Mouse (Mus musculus) forebrain, embryonic 16.5 days (tissue): Measurements from ENCODE around the gene Chid1. TPM values are rescaled to one million over a fixed set of nuclear protein-coding genes. Genes with fewer than 3 reads are reported as not detected.

Experiments
- polyA plus RNA-seq: library from polyadenylated mRNA; unstranded; fragments of >200 nt; fragmentation: Nextera tagmentation; extraction: Ambion mirVana; gene quantifications from 2 replicates; pipeline ENCODE4 v1.2.1, GENCODE M21; 2015

The Chid1 gene
- polyA plus RNA-seq, 1 experiment from 2014 or later, result 35.6 TPM

Other genes with a start within 250 kb of the Chid1 start
- gene Drd4, start 247.9 kb downstream of the Chid1 start, polyA plus RNA-seq, result 0.47 and 0.52 TPM in 2 replicates
- 144 and 164 TPM in 2 replicates for gene Deaf1, start 212.2 kb downstream of the Chid1 start, polyA plus RNA-seq
- gene Tmem80, start 212.1 kb downstream of the Chid1 start, polyA plus RNA-seq, result 53.6 and 62.2 TPM in 2 replicates
- 0.67 and 0.93 TPM in 2 replicates for gene Eps8l2, start 201.0 kb downstream of the Chid1 start, polyA plus RNA-seq
- 342 and 375 TPM in 2 replicates for gene Taldo1, start 147.7 kb downstream of the Chid1 start, polyA plus RNA-seq
- gene Gatd1, start 125.7 kb downstream of the Chid1 start, polyA plus RNA-seq, result 56.4 and 65.9 TPM in 2 replicates
- gene Cend1, start 110.4 kb downstream of the Chid1 start, polyA plus RNA-seq, result 52.4 and 70.3 TPM in 2 replicates
- 88.4 and 111 TPM in 2 replicates for gene Slc25a22, start 102.0 kb downstream of the Chid1 start, polyA plus RNA-seq
- gene Pidd1, start 95.8 kb downstream of the Chid1 start, polyA plus RNA-seq, result 7.9 and 9.9 TPM in 2 replicates
- 684 and 749 TPM in 2 replicates for gene Rplp2, start 92.5 kb downstream of the Chid1 start, polyA plus RNA-seq
- 20.5 and 23.2 TPM in 2 replicates for gene Pnpla2, start 84.7 kb downstream of the Chid1 start, polyA plus RNA-seq
- gene Cracr2b, start 78.8 kb downstream of the Chid1 start, polyA plus RNA-seq, result 5.2 and 5.3 TPM in 2 replicates
- 20.8 TPM in 2 replicates for gene Cd151, start 72.5 kb downstream of the Chid1 start, polyA plus RNA-seq
- gene Polr2l, start 64.7 kb downstream of the Chid1 start, polyA plus RNA-seq, result 60.7 and 61.9 TPM in 2 replicates
- gene Tspan4, start 64.6 kb downstream of the Chid1 start, polyA plus RNA-seq, result 29.8 and 31.8 TPM in 2 replicates
- gene Ap2a2, start 22.3 kb upstream of the Chid1 start, polyA plus RNA-seq, result 123 TPM in 2 replicates
- gene Muc6, start 115.5 kb upstream of the Chid1 start, polyA plus RNA-seq, result 0.15 and 0.20 TPM in 2 replicates
- gene Muc2, start 150.5 kb upstream of the Chid1 start, polyA plus RNA-seq, result 0.18 and 0.47 TPM in 2 replicates
- gene Muc5ac, start 249.1 kb upstream of the Chid1 start, polyA plus RNA-seq, result not detected in 2 replicates